Mouse (Mus musculus) lung, adult 2 months (tissue): Measurements from ENCODE around the gene Cnr2.

ENCODE experiments used
- CTCF ChIP-seq: fragments of 200-500 bp; IDR thresholded peaks from 2 replicates; pipeline ENCODE4 v1.5.1; 2011; ENCODE audit warnings: mild to moderate bottlenecking, low read length, control low read depth; ENCODE audit not compliant: insufficient read depth
- POLR2A ChIP-seq: fragments of 200-500 bp; IDR thresholded peaks from 2 replicates; pipeline ENCODE4 v1.6.1; 2011; ENCODE audit warnings: low read depth, mild to moderate bottlenecking, control low read depth, low read length, borderline replicate concordance; ENCODE audit errors: extremely low read depth

DNA sequence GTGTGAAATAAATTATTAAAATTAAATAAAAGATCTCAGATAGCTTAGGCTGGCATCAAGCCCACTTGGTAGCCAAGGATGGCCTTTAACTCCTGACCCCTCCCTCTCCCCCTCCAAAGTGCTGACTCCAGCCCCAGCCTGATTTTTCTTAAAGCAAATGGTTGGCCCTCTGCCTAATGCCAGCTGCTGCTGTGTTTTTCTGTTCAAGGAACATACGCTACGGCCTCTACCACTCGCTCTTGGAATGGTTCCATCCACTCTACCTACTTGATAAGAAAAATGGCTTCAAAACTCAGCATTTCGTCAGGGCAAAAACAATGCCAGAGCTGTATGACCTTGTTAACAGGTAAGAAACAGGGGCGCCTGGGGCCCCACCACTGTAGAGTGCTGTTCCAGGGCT is 30.1 kb downstream of the Cnr2 start:
- TF ChIP-seq CTCF (no peak), POLR2A (no peak)
